Mouse (Mus musculus) urinary bladder, postnatal 14 days (tissue): ENCODE results near the gene Syt12.

ENCODE experiments used
- DNase-seq: peaks from one replicate; pipeline ENCODE4 v3.0.0; 2021; ENCODE audit warnings: low spot score

The Syt12 gene

DNA sequence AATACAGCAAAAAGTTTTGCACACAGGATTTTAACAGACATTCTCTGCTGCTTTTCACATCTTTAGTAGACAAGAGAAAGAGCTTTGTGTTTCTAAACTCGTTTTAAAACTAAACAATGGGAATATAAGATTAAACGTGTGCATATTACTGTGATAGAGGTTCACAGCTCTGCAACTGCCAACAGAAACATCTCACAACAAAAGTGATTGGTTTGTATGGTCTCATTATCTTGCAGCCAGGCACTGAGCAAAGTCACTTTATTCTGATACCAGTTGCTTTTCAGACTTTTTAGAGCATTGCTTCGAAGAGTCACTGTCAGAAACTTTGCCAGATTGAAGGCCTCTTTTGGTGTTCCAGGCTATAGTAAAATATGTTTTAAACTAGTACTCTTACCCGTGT lies 78.3 kb downstream of the Syt12 start:
- DNase-seq, result no peak

DNA sequence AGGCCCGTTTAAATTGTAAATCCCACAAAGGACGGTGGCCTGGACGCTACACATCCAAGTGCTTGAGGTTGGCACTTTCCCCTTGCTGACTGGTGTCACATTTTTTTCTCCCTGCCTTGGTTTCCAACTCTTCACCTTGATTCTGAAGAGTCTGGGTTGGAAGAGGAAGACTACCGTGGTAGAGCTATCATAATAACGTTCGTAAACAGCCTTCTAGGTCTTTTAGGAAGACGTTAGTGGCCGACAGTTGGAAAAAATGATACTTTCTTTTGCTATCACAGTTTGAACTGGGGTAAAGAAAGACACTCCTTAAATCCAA lies 78.7 kb downstream of the Syt12 start:
- DNase-seq, result no peak

DNA sequence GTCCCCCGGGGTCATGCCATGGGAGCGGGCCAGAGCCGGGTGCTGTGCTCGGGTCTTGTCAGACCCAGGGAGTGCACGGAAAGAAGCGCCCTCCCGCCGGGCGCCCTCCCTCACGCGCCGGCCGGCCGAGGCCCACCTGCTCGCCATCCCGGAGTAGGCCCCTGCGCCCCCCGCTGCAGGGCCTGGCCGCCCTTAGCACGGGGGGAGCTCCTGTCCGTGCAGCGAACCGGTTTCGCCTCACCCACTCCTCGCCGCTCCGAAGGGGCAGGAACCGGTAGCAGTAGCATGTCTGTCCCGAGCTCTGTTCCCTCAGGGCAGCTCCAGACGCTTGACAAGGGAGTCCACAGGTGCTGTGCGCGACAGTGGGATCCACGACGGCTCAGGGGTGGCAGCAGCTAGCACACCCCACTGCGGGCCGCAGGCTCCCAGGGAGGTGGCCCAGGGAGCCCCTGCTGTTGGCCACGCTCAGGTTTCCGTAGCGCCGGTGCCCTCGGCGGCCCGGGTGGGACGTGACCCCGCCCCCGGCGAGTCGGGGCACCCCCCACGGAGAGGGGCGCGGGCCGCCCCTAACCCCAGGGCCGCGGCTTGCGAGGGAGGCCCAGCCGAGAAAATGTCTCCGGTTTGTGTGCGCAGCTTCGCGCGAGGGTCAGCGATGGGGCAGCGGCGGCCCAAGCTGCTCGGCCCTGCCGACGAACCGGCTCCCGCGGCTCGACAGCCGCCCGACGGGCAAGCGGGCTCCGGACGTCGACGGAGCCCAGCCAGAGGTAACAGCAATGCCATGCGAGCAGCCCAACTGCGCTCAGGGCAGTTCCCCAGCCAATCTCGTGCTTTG lies 79.2 kb downstream of the Syt12 start, which contains the start of gene Kdm2a:
Gene Kdm2a, minus strand, starts transcription at position 488 of the 832 bp plus-strand sequence.
- peak; percentile 46 for DNase-seq

- DNase-seq, result peak; percentile 96
Measured at GRCm38 (mm10) chr19:4396998-4397797, 80.0 kb downstream of the Syt12 start.

DNA sequence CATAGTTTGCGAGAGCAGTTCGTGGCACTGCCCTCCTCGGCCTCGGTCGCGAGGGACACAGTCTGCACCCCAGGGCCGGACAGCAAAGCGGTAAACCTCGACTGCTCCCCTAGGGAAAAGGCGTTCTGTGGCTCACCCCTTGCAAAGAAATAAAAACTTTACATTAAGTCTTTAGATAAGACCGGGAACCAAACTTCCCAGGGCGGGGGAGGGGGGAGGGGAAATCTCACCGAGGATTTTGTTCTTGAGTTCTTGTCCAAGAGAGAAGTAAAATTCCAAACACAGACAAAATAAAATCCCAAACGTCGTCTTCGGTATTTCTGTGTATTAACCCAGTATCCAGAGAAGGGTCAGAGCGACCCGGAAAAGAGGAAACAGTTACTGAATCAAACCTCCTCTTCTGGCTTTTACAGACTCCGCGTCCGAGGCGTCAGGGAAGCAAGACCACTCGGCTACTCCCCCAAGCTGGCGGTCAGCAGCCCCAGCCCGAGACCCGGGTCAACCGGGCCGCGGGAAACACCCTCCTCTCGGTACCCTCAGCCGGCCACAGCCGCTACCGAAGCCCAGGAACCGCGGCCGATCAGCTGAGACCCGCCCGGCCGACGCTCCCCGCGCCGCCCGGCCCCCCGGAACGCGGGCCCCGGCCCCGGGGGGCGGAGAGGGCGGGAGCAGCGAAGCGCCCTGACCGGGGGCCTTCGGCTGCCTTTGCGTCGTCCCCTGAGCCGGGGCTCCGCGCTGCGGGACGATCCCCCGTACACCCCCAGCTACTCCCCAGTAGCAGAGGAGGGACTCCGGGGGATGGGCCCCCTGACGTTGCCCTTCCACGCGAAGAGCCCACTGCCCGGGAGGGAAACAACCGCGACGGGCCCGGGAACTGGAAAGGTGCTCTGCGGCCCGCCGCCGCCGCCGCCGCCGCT lies 80.9 kb downstream of the Syt12 start:
- peak; percentile 22 for DNase-seq
